Comparison of ENCODE assay signal across 8 mouse cellular contexts in the genomic region with DNA sequence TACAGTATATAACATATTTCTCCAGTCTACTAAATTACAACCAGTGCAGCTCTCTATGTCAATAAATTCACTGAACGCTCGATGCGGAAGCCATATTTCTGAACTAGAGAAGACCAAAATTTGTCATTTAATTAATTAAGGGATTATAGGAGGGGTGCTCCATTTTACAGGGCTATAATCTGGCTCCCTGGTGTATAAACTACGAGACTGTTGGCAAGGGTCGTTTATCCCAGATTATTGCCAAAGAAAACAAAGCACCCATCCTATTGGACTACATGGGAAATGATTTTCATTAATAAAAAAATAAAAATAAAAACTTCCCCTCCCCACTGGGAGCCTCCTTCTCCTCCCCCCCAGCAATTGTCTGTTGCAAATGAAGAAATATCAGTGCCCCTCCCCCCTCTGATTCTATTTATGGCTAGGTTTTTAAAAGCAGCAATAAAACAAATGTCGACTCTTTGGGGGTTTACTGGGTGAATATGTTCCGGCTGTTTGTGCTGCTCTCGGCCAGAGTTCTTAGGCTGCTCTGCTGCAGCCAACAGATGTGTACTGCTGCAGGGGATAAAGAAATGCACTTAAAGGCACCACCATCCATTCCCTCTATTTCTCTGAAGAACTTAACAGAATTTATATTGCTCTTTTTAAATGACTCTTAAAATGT. TPM values are rescaled to one million over a fixed set of nuclear protein-coding genes. Genes with fewer than 3 reads are reported as not detected.
DNase-seq lines count a peak whose midpoint lies in the region; ATAC-seq and TF ChIP-seq lines count a peak whose summit lies in the region.
"Had no signal": no experiment of that assay in that cellular context is flagged by ENCODE, and none has a peak within 500 bp of the region (broad histone marks: within the 10 kb centered on the region; RNA-seq: fewer than 3 reads in every experiment).

No protein-coding gene starts in this region.

- H3K4me1 ChIP-seq in hindbrain, embryonic 15.5 days (replicated peaks): peaks cover 18% of the 10 kb centered on the region
- peaks cover 5% of the 10 kb centered on the region; the same call in 1 of the 2 replicates for H3K4me1 ChIP-seq in hindbrain, embryonic 12.5 days
- H3K4me1 ChIP-seq in heart, embryonic 16.5 days (ENCODE audit: control insufficient read depth, insufficient read depth, low read length): peaks cover 10% of the 10 kb centered on the region
- peaks cover 17% of the 10 kb centered on the region for H3K4me1 ChIP-seq in kidney, embryonic 14.5 days (ENCODE audit: control insufficient read depth, insufficient read depth, low read length)
- no peaks in the 10 kb centered on the region for H3K4me1 ChIP-seq in midbrain, postnatal 0 days (ENCODE audit: insufficient read depth, low read length)

- WGBS in hindbrain, embryonic 15.5 days: 34% methylated on average over 8 of the region's 8 CpGs
- 67% methylated on average over 8 of the region's 8 CpGs for WGBS in hindbrain, embryonic 12.5 days
- WGBS in heart, embryonic 16.5 days: 58% methylated on average over 8 of the region's 8 CpGs
- WGBS in kidney, embryonic 14.5 days: 29% methylated on average over 8 of the region's 8 CpGs
- 31% methylated on average over 8 of the region's 8 CpGs for WGBS in midbrain, postnatal 0 days

- no peak overlapping the region for H3K9ac ChIP-seq in hindbrain, embryonic 15.5 days
- no peak overlapping the region for H3K9ac ChIP-seq in hindbrain, embryonic 12.5 days
- H3K9ac ChIP-seq in heart, embryonic 16.5 days (ENCODE audit: low read length): peak overlapping the region; percentile 25; the same call in 1 of the 2 replicates
- H3K9ac ChIP-seq in kidney, embryonic 14.5 days (ENCODE audit: low read depth, low read length): no peak overlapping the region
- H3K9ac ChIP-seq in midbrain, postnatal 0 days (replicated peaks; ENCODE audit: low read length, poor library complexity, severe bottlenecking): no peak overlapping the region

- ATAC-seq in hindbrain, embryonic 15.5 days (ENCODE audit: low FRiP score, low read depth): no peak
- no peak for ATAC-seq in hindbrain, embryonic 12.5 days (ENCODE audit: low FRiP score)
- ATAC-seq in heart, embryonic 16.5 days (replicated peaks; ENCODE audit: extremely low read depth, insufficient read depth, low FRiP score): no peak
- ATAC-seq in kidney, embryonic 14.5 days (ENCODE audit: low FRiP score, low TSS enrichment): peak; percentile 64
- ATAC-seq in midbrain, postnatal 0 days (ENCODE audit: low FRiP score): no peak

- no peaks in the 10 kb centered on the region for H3K36me3 ChIP-seq in hindbrain, embryonic 15.5 days
- no peaks in the 10 kb centered on the region for H3K36me3 ChIP-seq in hindbrain, embryonic 12.5 days
- peaks cover 4% of the 10 kb centered on the region; the same call in 1 of the 2 replicates for H3K36me3 ChIP-seq in heart, embryonic 16.5 days (ENCODE audit: control insufficient read depth, insufficient read depth)
- H3K36me3 ChIP-seq in kidney, embryonic 14.5 days (ENCODE audit: control insufficient read depth, insufficient read depth, low read length): peaks cover 4% of the 10 kb centered on the region; the same call in 1 of the 2 replicates
- no peaks in the 10 kb centered on the region for H3K36me3 ChIP-seq in midbrain, postnatal 0 days (ENCODE audit: insufficient read depth, low read length)

- H3K4me2 ChIP-seq in hindbrain, embryonic 15.5 days: peak overlapping the region; percentile 30
- no peak overlapping the region for H3K4me2 ChIP-seq in hindbrain, embryonic 12.5 days (replicated peaks)
- peak overlapping the region; percentile 36; the same call in 1 of the 2 replicates for H3K4me2 ChIP-seq in heart, embryonic 16.5 days (ENCODE audit: low read depth, low read length)
- H3K4me2 ChIP-seq in kidney, embryonic 14.5 days (replicated peaks; ENCODE audit: low read depth, low read length): no peak overlapping the region; the same call in 1 of the 2 replicates
- H3K4me2 ChIP-seq in midbrain, postnatal 0 days (ENCODE audit: low read depth, low read length, poor library complexity, severe bottlenecking): peak overlapping the region; percentile 18

- no peak overlapping the region for H3K4me3 ChIP-seq in hindbrain, embryonic 15.5 days
- no peak overlapping the region for H3K4me3 ChIP-seq in hindbrain, embryonic 12.5 days
- H3K4me3 ChIP-seq in heart, embryonic 16.5 days (ENCODE audit: low read length): no peak overlapping the region
- H3K4me3 ChIP-seq in kidney, embryonic 14.5 days (ENCODE audit: low read length): no peak overlapping the region
- no peak overlapping the region for H3K4me3 ChIP-seq in midbrain, postnatal 0 days (ENCODE audit: low read depth, low read length)

- peak; percentile 16 for DNase-seq in midbrain, postnatal 0 days (ENCODE audit: low spot score)
- no peak for DNase-seq in left cerebral cortex, postnatal 25 days (ENCODE audit: low spot score in 2 of 2)
- DNase-seq in spleen, postnatal 10 days (ENCODE audit: low spot score in 2 of 2): no peak

- H3K27ac ChIP-seq in hindbrain, embryonic 15.5 days (replicated peaks): peak overlapping the region; percentile 34; the same call in 1 of the 2 replicates
- no peak overlapping the region for H3K27ac ChIP-seq in hindbrain, embryonic 12.5 days
- H3K27ac ChIP-seq in heart, embryonic 16.5 days (ENCODE audit: low read length): peak overlapping the region; percentile 23; the same call in 1 of the 2 replicates
- H3K27ac ChIP-seq in kidney, embryonic 14.5 days (ENCODE audit: low read depth, low read length): peak overlapping the region; percentile 59; the same call in 1 of the 2 replicates
- H3K27ac ChIP-seq in midbrain, postnatal 0 days (ENCODE audit: low read depth, low read length): no peak overlapping the region

- TF ChIP-seq CTCF in midbrain, postnatal 0 days (IDR thresholded peaks at IDR 0.05): no peak

- H3K27me3 ChIP-seq in hindbrain, embryonic 15.5 days: no peaks in the 10 kb centered on the region
- no peaks in the 10 kb centered on the region for H3K27me3 ChIP-seq in hindbrain, embryonic 12.5 days
- H3K27me3 ChIP-seq in heart, embryonic 16.5 days (ENCODE audit: control insufficient read depth, insufficient read depth, low read length): no peaks in the 10 kb centered on the region
- H3K27me3 ChIP-seq in kidney, embryonic 14.5 days (ENCODE audit: control insufficient read depth, insufficient read depth, low read length): no peaks in the 10 kb centered on the region
- no peaks in the 10 kb centered on the region for H3K27me3 ChIP-seq in midbrain, postnatal 0 days (ENCODE audit: insufficient read depth, low read length)

- no peaks in the 10 kb centered on the region for H3K9me3 ChIP-seq in hindbrain, embryonic 15.5 days
- H3K9me3 ChIP-seq in hindbrain, embryonic 12.5 days (replicated peaks): no peaks in the 10 kb centered on the region
- H3K9me3 ChIP-seq in heart, embryonic 16.5 days (replicated peaks; ENCODE audit: control insufficient read depth, low read length): no peaks in the 10 kb centered on the region
- H3K9me3 ChIP-seq in kidney, embryonic 14.5 days (ENCODE audit: control insufficient read depth, low read length): no peaks in the 10 kb centered on the region
- no peaks in the 10 kb centered on the region for H3K9me3 ChIP-seq in midbrain, postnatal 0 days (ENCODE audit: low read length)

- intact Hi-C loops in left cerebral cortex, postnatal 25 days (cut with DNase I): no loop called here

RNA-seq across cellular contexts. Expression of a gene that starts 30.7 kb away (rescaled TPM):
- polyA plus RNA-seq in hindbrain, embryonic 15.5 days (2015; fragmentation: Nextera tagmentation; extraction: Ambion mirVana): not detected in 2 replicates
- not detected in 2 replicates for polyA plus RNA-seq in hindbrain, embryonic 12.5 days (2016; fragmentation: Nextera tagmentation; extraction: Ambion mirVana)
- polyA plus RNA-seq in heart, embryonic 16.5 days (2015; fragmentation: Nextera tagmentation; extraction: Ambion mirVana): not detected in 2 replicates
- polyA plus RNA-seq in kidney, embryonic 14.5 days (2014; fragmentation: Nextera tagmentation; extraction: Ambion mirVana): 0.79 TPM in 1 of 2 replicates, not detected in the other
- not detected in 2 replicates for total RNA-seq in midbrain, postnatal 0 days (2014; rRNA removed)
- polyA plus RNA-seq in midbrain, postnatal 0 days (2015; fragmentation: Nextera tagmentation; extraction: Ambion mirVana): not detected in 2 replicates
- total RNA-seq in left cerebral cortex, postnatal 25 days (2021): 1 to 10 TPM in 1 of 2 experiments, under 1 TPM in 1; 0.57 to 1.8 TPM
- polyA plus RNA-seq: small intestine, adult 2 months had no signal

RNA-seq across cellular contexts. Expression of a gene that starts 31.1 kb away (rescaled TPM):
- 19.4 and 19.8 TPM in 2 replicates for polyA plus RNA-seq in hindbrain, embryonic 15.5 days (2015; fragmentation: Nextera tagmentation; extraction: Ambion mirVana)
- 23.6 and 24.5 TPM in 2 replicates for polyA plus RNA-seq in hindbrain, embryonic 12.5 days (2016; fragmentation: Nextera tagmentation; extraction: Ambion mirVana)
- 27.7 and 31.3 TPM in 2 replicates for polyA plus RNA-seq in heart, embryonic 16.5 days (2015; fragmentation: Nextera tagmentation; extraction: Ambion mirVana)
- 30.5 and 36.8 TPM in 2 replicates for polyA plus RNA-seq in kidney, embryonic 14.5 days (2014; fragmentation: Nextera tagmentation; extraction: Ambion mirVana)
- 16.8 and 18.6 TPM in 2 replicates for total RNA-seq in midbrain, postnatal 0 days (2014; rRNA removed)
- polyA plus RNA-seq in midbrain, postnatal 0 days (2015; fragmentation: Nextera tagmentation; extraction: Ambion mirVana): 7.5 and 10.9 TPM in 2 replicates
- total RNA-seq in left cerebral cortex, postnatal 25 days (2021): 10 to 100 TPM; 30.9 to 36.8 TPM

Comparison
In these comparisons a context has a peak if more than half of its experiments do, and no peak if none do; other contexts are left out.
1. H3K27ac ChIP-seq: peak in hindbrain, embryonic 15.5 days (single experiment), heart, embryonic 16.5 days (single experiment) and kidney, embryonic 14.5 days (single experiment); none in hindbrain, embryonic 12.5 days (single experiment) and midbrain, postnatal 0 days (single experiment).
2. H3K4me2 ChIP-seq: peak in hindbrain, embryonic 15.5 days (single experiment), heart, embryonic 16.5 days (single experiment) and midbrain, postnatal 0 days (single experiment); none in hindbrain, embryonic 12.5 days (single experiment) and kidney, embryonic 14.5 days (single experiment).